Mouse (Mus musculus): ENCODE measurements around the gene Dpysl4.

DNA sequence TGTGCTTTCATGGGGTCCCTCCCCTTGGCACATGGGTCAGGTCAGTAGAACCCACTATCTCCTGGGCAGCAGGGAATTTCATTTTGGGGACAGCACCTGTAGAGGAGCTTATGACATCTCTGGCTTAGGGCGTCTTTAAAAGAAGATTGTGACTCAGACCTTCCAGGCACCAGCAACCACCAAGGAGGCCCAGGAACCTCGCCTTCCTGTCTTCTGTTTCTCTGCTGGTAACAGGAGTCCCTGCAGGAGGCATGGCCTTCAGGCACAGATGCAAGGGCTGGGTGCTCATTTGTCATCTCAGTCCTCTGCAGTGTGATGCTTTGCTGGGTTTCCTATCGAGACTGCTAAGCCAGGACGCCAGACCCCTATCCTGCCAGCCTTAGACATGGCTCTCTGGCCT lies 43.2 kb downstream of the Dpysl4 start:
- TF ChIP-seq POLR2A (IDR thresholded peaks at IDR 0.05; ENCODE audit: borderline replicate concordance, control insufficient read depth, low read depth, low read length) (no peak), CTCF (IDR thresholded peaks at IDR 0.05; ENCODE audit: control insufficient read depth, insufficient read depth, low read length) (no peak)
